Mouse (Mus musculus) brain, embryonic 14.5 days (tissue): ENCODE measurements at regions not wholly inside any gene's neighbourhood (a gene's known extent, or its start where the extent isn't known, plus 50 kb on each side); places are given as distances from the start of the nearest gene placed in this dataset.

Experiments used
- CTCF ChIP-seq: fragments of 200-500 bp; IDR thresholded peaks from 2 replicates; pipeline ENCODE4 v1.5.1; 2012; ENCODE audit warnings: inconsistent platforms, mild to moderate bottlenecking, moderate library complexity, borderline replicate concordance; ENCODE audit not compliant: insufficient read depth, insufficient read length; ENCODE audit errors: extremely low read depth
- POLR2A ChIP-seq: fragments of 200-500 bp; IDR thresholded peaks from 2 replicates; pipeline ENCODE4 v1.6.1; 2012; ENCODE audit warnings: mild to moderate bottlenecking, inconsistent platforms, borderline replicate concordance; ENCODE audit not compliant: poor library complexity, insufficient read depth, insufficient read length, severe bottlenecking; ENCODE audit errors: extremely low read depth

- TF ChIP-seq CTCF (no peak), POLR2A (no peak)
These were observed 1418.7 kb downstream of the Cdh11 start for GRCm38 (mm10) chr8:101366722-101367121.
